Mouse (Mus musculus) frontal cortex, postnatal 14 days (tissue): ENCODE results near the gene Sec14l1.

ENCODE experiments used
- DNase-seq, 2 experiments: peaks; one replicate each; pipeline ENCODE4 v3.0.0; 2022; ENCODE audit warnings: low spot score in 2 of 2

The Sec14l1 gene

DNA sequence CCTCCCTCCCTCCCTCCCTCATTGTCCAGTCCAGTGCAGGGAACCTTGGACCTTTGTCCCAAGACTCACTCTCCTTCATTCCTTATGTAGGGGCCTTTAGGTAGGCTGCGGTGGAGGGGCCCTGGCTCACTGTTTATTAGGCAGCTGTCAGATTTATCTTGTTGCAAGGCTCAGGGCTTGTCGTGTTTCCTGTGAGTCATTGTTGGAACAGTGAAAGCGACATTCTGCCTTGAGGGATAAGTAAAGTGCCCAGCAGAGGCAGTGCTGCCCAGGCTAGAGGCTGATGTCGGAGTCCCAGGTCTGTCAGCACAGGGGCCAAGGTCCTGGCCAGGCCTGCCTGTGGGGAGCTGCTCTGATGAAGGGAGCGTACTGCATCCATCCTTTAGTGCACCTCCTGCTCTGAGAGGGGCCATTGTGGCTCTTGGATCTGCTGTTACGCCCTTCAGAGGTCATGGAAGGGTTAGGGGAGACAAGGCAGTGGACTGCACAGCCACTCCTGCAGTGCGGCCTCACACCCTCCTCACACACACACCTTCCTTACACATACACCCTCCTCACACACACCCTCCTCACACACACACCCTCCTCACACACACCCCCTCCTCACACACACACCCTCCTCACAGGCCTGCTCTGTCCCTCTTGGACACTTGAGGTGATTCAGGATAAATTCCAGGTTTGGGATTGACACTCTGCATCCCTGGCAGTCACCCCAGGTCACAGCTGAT, 39.3 kb downstream of the Sec14l1 start:
- DNase-seq, result no peak

DNA sequence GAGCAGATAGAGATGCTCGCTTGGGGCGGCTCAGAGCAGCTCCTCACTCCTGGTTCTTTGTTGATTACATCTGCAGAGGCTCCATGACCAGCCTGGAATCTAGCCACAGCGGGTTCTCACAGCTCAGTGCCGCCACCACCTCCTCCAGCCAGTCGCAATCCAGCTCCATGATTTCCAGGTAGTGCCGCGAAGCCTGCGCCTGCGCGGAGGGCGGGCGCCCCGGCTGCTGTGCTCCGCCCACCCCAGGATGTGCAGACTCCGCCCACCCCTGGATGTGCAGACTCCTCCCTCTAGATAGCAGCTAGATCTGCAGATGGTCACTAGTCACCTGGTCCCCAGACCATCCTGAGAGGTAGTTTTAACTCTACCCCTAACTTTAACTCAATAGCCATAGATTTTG, 41.8 kb downstream of the Sec14l1 start:
- DNase-seq, result no peak

DNA sequence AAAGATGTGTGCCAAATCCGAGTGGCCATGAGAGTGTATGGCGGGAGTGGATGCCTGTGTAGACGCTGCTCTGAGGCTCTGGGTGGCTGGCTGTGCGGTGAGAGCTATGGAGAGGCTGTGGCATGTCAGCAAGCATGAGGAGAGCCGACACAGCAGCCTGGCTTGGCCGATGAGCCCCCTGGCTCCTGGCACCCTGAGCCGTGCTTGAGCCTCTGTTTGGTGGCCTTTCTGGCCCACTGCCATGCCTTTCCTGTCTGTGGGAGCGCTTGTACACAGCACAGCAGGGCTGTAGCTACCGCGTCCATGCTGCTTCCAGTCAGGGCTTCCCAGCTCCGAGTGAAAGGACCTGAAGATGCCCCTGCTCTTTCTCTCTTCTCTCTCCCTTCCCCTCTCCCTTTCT, 43.4 kb downstream of the Sec14l1 start:
- no peak for DNase-seq

DNA sequence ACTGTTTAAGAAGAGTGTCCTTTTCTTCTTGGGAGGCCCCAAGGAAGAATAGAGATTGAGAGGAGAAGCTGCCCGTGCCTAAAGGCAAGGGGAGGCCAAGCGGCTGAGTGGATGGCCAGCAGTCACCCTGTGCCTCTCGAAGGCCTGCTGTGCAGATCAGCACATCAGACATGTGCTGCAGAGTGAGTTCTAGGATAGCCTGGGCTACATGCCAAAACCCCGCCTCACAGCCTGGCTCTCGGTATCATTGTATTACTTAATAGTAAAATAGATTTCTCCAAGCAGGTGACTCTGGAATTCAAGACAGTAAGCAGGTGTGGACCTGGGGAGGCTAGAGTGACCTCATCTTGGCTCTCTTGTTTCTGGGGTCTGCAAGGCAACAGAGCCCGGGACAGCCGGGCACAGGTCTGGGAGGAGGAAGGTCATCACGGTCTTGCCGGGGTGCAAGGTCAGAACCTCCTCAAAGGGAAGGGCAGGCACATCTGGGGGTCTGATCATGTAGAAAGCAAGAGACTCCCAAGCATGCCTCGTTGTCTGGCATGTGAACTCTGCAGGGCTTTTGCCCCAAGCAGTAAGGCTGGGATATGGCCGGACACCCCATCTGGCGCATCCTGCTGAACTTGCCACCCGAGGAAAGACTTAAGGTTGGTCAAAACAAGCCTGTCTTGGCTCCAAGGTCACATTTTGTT, 44.4 kb downstream of the Sec14l1 start:
- no peak for DNase-seq

DNA sequence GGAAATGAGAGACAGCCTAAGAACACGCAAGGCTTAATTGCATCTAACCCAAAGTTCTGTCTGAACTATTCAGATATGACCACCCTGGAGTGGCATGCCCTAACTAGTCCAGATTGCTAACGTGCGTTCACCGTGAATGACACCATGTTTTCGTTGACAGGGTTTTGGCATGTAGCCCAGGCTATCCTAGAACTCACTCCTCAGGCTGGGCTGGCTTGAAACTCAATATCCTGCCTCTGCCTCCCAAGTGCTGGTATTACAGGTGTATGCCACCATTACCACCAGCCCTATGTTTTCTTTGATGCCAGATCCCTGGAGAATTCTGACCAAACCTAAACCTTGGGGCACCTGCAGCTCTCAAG, 45.0 kb downstream of the Sec14l1 start:
- no peak for DNase-seq

DNA sequence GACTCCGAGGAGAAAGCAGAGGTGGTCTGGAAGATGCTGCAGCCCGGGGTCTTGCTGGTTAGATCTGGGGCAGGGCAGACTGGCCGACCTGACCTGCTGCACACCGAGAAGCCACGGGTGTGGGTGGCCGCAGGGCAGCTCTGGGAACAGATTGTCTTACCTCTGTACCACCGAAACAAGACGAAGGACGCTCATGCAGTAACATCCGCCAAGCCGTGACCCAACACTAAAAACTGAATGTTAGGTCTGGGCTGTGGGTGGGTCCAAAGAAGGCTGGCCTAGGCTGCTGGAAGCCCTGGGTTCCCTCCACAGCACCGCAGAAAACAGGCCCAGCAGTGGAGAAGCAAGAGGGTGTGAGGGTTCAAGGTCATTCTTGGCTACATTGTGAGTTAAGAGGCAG, 45.8 kb downstream of the Sec14l1 start:
- DNase-seq, result no peak

DNA sequence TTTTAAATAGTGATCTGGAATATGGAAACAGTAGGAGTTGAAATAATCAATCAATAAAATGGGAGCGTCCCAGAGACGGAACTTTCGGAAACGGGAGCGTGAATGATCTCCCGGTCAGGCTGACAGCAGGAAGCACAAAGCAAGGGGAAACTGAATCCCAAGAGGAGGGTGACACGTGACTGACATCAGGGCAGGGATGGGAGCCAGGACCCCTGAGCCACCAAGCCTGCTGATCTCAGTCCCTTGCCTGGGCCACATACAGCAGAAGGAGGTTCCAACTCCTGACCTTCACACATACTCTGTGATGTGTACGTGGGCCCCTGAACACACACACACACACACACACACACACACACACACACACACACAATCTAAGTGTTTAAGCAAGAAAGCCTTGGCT, 46.6 kb downstream of the Sec14l1 start:
- no peak for DNase-seq

DNA sequence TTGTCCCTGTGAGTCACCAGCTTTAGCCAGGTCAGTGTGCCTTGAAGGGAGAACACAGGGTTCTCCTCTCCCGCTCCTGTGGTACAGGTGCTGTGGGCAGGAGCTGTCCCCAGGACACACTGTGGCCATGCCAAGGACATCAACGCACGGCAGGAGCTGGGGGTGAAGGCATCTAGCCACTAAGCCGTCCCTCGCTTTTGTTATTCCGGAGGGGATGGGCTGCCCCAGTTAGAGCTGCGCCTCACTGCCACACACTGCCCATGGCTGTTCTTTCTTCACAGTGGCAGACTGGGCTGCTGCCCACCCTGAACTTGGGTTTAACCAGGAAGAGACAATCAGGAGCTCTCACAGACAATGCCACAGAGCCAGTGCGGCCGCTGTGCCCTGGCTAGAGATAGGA, 48.1 kb downstream of the Sec14l1 start:
- no peak for DNase-seq

DNA sequence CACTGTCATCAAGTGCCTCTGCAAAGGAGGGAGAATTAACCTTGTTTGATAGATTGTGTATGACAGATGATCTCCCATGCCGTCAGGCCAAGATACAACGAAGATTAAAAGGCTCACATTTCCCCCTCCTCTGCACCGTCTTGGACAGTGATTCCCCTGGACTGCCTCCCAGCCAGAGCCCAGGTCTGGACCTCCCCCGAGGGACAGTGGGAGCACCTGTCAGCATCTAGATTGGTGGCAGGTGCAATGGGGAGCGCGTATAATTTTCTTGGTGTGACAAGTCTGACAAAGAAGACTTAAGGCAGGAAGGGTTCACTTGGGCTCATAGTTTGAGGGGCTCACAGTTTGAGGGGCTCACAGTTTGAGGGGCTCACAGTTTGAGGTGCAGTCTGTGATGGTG, 48.8 kb downstream of the Sec14l1 start:
- no peak for DNase-seq

DNA sequence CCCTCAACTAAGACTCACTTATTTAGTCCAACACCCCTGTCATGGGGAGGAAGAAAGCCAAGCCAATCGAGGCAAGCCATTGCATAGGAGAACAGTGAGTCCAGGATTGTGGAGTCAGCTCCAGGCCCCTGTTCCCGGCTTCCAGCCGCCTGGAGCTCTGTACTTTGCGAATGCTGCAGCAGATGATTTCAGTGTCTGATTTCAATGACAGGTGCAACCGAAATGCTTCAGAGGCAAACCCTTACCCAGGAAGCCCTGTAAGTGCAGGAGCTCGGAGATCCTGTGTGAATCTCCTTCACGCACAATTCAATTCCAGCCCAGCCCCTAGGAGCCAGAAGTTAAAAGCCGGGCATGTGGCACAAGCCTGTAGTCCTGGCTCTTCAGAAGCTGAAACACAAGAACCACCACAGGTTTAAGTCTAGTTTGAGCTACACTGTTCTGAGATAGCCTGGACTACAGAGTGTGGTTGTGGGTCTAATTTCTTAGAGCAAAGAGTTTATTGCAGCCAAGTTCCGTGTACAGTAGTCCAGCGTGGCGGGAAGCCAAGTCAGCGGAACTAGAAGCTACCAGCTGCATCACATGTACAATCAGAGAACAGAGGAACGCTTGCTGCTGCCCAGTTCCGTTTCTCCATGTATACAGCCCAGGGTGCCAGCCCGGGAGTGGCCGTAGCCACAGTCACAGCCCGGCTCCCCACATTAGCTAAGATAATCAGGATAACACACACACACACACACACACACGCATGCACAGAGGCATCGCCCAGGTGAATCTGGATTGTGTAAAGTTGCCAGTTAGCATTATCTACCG, 53.5 kb downstream of the Sec14l1 start:
- no peak for DNase-seq

DNA sequence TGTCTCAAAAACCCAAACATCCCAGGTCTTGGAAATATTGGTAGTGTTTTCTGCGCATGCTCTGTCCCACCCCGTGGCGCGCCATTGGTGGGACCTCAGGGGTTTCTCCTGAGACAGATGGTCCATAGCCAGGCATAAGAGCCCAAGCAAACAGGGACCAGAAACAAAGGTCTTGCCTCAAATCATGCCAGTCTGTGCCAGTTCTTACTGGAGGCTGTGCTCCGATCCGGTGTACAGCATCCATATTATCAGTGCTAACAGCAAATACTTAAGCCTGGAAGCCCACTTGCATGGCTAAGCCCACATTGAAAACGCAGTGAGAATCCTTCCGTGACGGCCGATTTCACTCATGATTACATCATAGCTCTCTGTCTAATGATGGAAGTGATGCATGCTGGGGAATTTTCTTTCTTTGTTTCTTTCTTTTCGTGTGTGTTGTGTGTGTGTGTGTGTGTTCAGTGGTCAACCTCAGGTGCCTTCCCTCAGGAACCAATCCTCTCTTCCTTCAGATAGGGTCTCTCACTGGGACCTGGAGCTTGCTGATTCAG, 54.2 kb downstream of the Sec14l1 start:
- no peak for DNase-seq

DNA sequence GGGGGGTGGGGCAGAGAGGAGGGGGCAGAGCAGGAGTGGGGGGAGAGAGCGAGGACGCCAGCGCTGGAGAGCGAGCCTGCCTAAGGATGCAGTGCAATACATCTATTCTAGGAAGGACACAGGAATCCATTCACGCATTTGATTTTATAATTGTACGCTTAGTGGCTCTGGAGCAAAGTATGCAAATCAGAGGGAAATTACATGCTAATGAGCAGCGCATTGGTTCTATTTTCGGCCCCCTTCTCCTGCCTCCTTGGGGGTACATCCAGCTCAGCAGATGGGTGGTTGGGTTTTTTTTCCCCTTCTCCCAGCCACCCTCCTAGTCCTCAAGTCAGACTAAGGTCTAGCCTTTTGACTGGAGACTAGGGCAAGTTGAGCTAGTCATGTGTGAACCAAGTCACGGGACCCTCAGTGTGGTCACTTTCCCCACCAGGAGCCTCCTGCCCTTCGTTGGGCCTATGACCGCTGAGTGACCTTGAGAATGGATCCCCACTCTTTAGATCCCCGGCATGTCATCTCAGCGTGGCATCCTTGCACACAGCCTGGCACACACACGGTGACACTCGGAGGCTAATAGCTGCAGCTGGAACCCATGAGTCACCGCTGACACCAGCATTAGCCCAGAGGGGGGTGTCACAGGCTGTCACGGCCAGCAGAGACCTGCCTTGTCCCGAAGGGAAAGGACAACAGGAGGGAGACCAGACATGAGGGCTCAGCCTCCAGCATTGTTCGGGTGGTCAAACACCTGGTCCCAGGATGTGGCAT, 55.0 kb downstream of the Sec14l1 start:
- DNase-seq, result no peak

DNA sequence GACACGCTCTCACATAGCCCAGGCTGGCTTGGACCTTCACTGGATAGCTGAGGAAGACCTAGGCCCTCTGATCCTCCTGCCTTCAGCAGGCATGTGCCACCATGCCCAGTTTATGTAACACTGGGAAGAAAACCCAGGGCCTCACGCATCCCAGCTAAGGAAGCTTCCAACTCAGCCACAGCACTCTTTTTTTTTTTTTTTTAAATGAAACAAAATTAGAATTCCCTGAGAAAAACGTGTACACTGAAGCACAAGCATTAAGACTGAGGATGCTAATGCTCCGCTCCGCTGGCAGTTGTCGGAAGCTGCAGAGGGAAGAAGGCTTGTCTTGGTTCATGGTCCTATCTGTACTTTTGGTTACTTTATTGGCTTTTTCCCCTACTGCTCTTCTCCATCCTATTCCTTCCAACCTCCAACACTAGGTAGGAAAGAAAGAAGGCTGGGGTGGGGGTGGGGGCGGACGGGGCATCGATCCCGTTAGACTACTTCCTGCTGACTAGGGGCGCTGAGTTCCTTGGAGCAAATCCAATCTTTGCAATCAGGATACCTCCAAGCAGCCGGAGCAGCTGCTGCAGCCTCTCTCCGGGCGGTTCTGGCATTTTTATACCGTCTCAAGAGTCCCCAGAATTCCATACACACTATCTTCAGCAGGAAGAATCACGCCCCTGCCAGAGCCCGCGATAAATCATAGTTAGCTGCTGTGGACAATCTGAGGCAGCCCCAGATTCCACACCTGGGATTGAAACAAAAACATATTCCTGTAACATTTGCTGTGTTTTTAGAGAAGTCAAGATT, 59.3 kb downstream of the Sec14l1 start:
- DNase-seq, result no peak

DNA sequence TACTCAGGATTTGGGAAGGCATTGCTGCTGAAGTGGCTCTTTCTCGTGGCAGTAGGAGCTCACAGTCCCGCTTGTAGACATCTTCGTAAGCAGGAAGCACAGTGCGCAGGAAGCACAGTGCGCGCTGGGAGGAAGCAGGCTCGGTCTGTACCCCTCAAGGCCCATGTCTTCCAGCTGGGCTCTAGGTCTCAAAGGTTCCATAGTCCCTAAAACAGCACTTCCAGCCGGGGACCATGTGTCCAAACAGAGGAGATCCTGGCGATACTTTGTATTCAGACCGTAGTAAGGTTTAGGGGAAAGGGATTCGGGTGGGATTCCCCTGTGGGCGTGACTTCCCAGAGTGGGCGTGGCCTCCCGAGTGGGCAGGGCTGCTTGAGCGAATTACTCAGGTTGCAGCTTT, 60.0 kb downstream of the Sec14l1 start:
- no peak for DNase-seq

DNA sequence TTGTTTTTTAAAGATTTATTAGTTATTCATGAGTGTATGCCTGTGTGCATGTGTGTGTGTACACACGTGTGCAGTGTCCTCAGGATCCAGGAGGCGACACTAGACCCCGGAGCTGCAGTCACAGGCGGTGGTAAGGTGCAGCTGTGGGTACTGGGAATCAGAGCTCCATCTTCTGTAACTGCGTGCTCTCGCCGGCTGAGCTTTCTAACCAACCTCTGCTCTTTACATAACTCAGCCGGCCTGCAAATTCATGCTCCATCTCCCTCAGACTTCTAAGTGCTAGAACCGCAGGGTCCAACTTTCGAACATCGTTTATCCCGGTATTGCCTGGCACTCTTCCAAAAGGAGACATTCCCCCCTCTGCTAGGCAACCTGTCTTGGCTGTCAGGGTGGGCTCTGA, 60.5 kb downstream of the Sec14l1 start:
- DNase-seq, result no peak

DNA sequence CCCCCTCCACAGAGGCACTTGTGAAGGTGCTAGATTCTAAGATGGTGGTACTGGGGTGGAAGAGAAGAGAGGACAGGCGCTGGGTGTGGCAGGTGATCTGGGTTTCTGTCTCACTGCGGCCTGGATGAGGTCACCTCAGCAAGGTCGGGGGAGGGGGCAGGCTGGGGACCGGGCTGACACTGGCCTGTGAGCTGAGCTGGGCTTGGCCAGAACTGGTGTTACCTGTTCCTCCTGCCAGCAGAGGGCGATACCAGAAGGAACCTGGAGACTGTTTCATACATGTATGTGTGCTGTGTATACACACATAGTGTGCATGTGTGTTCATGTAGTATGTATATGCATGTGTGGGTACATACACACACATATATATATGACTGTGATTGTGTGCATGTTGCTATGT, 61.3 kb downstream of the Sec14l1 start:
- DNase-seq, result no peak

DNA sequence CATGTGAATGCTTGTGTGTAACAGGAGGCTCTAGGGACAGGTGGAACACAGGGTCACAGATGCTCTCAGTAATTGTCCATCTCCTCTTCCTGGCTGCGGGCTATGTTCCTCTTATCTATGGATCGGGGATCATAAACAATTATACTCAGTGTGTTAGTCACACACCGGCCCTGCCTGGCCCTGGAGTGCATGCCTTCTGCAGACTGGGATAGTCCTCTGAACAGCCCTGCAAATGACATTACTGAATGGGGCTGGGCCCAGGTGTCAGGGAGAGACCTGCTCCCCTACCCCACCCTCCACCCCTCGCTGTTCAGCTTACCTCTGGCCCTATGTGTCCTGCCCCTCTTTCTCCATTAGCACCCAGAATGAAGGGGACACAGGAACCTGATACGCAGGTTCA, 61.9 kb downstream of the Sec14l1 start:
- DNase-seq, result no peak

DNA sequence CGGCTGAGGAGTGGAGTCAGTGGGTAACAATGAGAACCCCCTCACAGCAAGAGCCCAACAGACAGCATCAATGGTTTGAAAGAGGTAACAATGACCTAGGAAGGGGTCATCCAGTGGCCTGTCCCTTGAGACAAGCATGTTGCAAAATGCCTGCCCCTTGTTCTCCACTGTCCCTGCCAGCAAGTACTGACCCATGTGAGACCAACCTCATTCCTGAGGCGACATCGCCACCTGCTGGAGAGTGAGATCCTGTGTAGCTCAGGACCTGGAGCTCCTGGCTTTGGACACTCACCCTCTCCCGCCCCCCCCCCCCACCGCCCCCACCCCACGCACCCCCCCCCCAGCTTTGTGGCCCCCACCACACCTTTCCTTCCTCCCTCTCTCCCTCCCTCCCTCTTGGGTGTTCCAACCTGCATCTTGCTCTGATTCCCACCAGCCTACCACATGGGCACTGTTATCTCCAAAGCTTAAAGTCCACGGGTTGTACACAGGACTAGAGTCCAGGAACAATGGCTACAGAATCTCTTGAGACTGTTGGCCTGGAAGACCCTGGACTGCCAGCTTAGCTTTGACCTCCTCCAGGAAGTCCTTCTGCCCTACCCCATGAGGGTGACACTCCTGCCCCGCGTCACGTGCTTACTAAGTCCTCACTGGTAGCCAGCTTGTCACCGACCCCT, 62.5 kb downstream of the Sec14l1 start:
- DNase-seq, result peak; percentile 73 to 83

DNA sequence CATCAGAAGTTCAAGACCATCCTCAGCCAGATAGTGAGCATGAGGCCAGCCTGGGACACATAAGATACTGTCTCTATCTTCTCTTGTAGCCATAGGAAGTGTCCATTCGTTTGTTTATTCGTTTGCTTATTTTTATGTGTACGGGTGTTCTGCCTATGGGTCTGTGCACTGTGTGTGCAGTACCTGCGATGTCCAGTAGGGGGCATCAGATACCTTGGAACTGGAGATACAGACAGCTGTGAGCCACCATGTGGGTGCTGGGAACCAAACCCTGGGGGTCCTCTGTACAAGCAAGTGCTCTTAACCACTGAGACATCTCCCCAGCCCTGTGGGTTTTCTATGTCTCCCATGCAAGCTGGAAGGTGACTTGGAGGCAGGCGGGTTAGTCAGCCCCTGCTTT, 64.9 kb downstream of the Sec14l1 start:
- no peak for DNase-seq

DNA sequence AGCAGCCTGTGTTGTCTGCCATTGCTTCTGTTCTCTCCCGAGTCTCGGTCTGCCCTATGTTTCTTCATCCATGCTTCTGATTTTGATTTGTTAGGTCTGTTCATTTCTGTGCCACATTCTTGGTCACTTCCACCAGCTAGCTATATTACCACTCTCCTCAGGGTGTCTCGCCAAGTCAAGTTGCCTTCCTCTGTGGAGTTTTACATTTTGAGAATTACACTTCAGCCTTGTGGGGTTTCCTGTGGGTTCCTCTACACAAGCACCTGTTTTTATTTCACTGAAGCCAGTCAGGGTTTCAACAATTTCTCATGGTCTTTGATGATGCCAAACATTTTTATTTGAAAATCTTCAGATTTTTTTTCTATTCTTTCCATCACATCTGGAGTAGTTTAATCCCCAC, 67.8 kb downstream of the Sec14l1 start:
- no peak for DNase-seq

DNA sequence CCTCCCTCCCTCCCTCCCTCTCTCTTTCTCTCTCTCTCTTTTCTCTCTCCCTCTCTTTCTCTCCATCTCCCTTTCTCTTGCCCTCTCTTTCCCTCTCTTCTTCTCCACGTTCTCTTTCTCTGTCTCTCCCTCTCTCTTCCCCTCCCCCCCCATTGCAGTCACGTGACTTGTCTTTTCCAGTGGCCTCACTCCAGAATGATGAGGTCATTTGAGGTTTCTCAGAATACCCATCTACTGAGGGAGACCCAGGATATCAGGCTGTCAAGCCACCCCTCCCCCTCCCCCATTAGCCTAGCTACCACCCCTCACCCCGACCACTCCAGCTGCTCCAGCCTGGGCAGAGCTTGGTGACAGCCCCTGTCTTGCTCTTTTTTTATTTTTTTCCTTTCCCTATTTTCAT, 68.3 kb downstream of the Sec14l1 start:
- DNase-seq, result no peak
